Mouse (Mus musculus) forebrain, embryonic 13.5 days (tissue): ENCODE results near the gene Capn15. TPM values are rescaled to one million over a fixed set of nuclear protein-coding genes. Genes with fewer than 3 reads are reported as not detected.

Experiments
- ATAC-seq: fragments of 200-750 bp; cut with Nextera tagmentation; 2 replicates; pipeline ENCODE4 v1.8.0; 2017
- H3K27ac ChIP-seq: fragments of 300-500 bp; sonication (generic); 2 replicates; pipeline ENCODE4 v1.5.1; 2015; ENCODE audit warnings: inconsistent platforms, mild to moderate bottlenecking, moderate library complexity
- H3K27me3 ChIP-seq: fragments of 300-500 bp; sonication (generic); 2 replicates; pipeline ENCODE4 v1.6.1; 2015; ENCODE audit warnings: mild to moderate bottlenecking, inconsistent platforms
- H3K36me3 ChIP-seq: fragments of 300-500 bp; sonication (generic); 2 replicates; pipeline ENCODE4 v1.6.1; 2015; ENCODE audit warnings: mild to moderate bottlenecking, inconsistent platforms; ENCODE audit not compliant: poor library complexity, severe bottlenecking
- H3K4me1 ChIP-seq: fragments of 300-500 bp; sonication (generic); 2 replicates; pipeline ENCODE4 v1.6.1; 2015; ENCODE audit warnings: inconsistent platforms
- H3K4me2 ChIP-seq: fragments of 300-500 bp; sonication (generic); 2 replicates; pipeline ENCODE4 v1.6.1; 2015; ENCODE audit warnings: inconsistent platforms, mild to moderate bottlenecking, moderate library complexity
- H3K4me3 ChIP-seq: fragments of 300-500 bp; sonication (generic); 2 replicates; pipeline ENCODE4 v1.5.1; 2015; ENCODE audit warnings: mild to moderate bottlenecking, inconsistent platforms
- H3K9ac ChIP-seq: fragments of 300-500 bp; sonication (generic); 2 replicates; pipeline ENCODE4 v1.6.1; 2015; ENCODE audit warnings: mild to moderate bottlenecking, inconsistent platforms
- H3K9me3 ChIP-seq: fragments of 300-500 bp; sonication (generic); replicated peaks from 2 replicates; pipeline ENCODE4 v1.6.1; 2016; ENCODE audit warnings: inconsistent platforms
- WGBS: fragments of 180-500 bp; shearing (Covaris S2); methylation state at CpG from one replicate; pipeline ENCODE4 v1.1.7; 2015; 5-methylcytosine and 5-hydroxymethylcytosine counted together
- polyA plus RNA-seq: library from polyadenylated mRNA; unstranded; fragments of >200 nt; fragmentation: Nextera tagmentation; extraction: Ambion mirVana; gene quantifications from 2 replicates; pipeline ENCODE4 v1.2.1, GENCODE M21; 2015

Gene Capn15
- polyA plus RNA-seq, 1 experiment from 2014 or later = 17.1 TPM

DNA sequence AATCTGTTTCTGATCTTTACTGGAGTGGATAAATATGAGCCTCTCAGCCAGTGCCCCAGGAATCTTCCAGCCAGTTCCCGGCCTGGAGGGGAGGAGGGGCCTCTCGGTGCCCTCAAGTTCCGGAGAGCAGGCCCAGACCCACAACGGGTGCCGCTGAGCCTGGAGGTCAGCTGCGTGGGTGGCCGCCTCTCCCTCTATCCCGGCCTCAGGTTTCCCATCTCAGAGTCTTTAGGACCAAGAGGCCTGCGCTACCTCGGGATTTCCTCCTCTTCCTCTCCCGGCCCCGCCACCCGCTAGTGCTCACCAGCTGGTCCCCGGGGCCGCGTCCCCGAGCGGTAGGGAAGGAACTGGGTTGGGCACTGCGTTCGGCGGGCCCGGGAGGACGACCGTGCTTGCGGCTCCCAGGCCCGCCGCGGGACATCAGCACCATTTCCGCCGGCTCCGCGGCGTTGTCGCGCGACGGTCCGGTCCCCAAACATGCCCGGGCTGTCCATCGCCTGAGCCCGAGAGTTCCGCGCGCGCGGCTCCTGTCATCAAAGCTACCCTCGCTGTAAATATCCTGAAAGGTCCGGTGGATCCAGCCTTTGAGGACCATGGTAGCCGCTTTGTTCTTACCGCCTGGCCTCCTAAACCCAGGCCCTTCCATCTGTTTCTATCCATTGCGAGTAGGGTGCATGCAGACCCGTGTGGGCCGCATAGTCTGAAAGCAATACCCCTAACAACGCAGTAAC is 43.9 kb downstream of the Capn15 start:
- peak overlapping the region; percentile 80 for H3K4me3 ChIP-seq
- peak overlapping the region; percentile 82 for H3K27ac ChIP-seq
- H3K4me1 ChIP-seq = peaks cover 15% of the 10 kb centered on the region
- H3K4me2 ChIP-seq = peak overlapping the region; percentile 74
- WGBS = 3% methylated on average over 53 of the region's 54 CpGs
- H3K36me3 ChIP-seq = peaks cover 10% of the 10 kb centered on the region
- peak overlapping the region; percentile 95 for H3K9ac ChIP-seq
- no peaks in the 10 kb centered on the region for H3K27me3 ChIP-seq
- peak; percentile 74 for ATAC-seq
- no peaks in the 10 kb centered on the region for H3K9me3 ChIP-seq

DNA sequence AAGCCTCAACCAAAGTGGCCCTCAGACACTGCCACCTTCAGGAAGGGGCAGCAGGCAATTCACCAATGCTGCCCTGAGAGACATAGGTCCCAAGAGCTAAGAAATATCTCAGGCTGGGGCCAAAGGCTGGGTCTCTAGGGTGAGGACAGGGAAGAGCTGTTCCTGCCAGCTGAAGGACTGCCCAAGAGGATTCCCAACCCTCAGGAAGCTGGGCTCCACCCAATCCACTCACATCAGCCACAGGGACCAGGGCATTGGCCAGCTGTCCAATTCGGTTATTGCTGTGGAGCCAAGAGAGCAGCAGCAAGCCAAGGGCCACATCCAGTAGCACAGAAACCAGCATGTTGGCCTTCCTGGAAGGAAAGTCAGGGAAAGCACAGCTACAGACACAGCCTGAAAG is 51.1 kb downstream of the Capn15 start:
- peaks cover 78% of the 10 kb centered on the region for H3K36me3 ChIP-seq
- no peak for ATAC-seq
- WGBS = 100% methylated on average over 1 of the region's 1 CpGs
- no peak overlapping the region for H3K9ac ChIP-seq
- no peak overlapping the region for H3K4me2 ChIP-seq
- H3K4me1 ChIP-seq = no peaks in the 10 kb centered on the region
- H3K27ac ChIP-seq = no peak overlapping the region
- no peaks in the 10 kb centered on the region for H3K9me3 ChIP-seq
- H3K27me3 ChIP-seq = no peaks in the 10 kb centered on the region
- no peak overlapping the region for H3K4me3 ChIP-seq

DNA sequence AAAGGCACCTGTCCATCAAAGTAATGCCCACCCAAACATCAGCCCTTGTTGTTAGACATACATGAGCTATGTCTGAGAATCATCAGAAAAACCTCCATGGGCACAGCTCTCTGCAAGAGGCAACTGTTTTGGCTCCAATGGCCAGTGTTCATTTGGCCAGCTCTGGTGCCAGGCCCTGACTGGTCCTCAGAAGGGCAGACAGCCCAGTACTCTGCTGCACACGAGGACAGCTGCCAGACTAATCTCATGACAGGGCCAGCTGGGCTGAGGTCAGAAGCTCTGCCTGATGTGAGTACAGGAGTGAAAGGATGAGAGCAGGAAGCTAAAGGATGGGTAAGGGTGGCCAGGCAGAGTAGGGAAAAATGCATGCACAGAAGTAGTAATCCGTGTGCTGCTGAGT is 60.2 kb downstream of the Capn15 start:
- H3K4me2 ChIP-seq = no peak overlapping the region
- WGBS = 72% methylated on average over 2 of the region's 2 CpGs
- H3K27ac ChIP-seq = no peak overlapping the region

DNA sequence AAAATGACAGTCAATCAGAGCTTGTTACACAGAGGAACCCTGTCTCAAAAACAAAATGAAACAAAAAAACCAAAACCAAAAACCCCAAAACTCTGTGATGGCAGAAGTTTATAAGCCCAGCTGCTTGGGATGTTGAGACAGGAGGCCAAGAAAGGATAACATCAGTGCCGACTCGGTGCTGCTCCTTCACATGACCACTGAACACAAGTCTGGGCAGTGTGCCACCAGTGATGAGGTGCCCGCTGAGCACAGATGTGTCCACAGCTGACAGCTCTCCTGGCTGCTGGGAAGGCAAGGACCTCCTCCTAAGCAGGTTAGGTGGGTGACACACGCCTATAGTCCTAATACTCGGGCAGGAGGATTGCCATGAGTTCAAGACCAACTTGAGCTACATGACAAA is 63.5 kb downstream of the Capn15 start:
- Histone ChIP-seq H3K4me1 (peaks cover 24% of the 10 kb centered on the region), H3K36me3 (peaks cover 26% of the 10 kb centered on the region), H3K27me3 (no peaks in the 10 kb centered on the region), H3K9me3 (no peaks in the 10 kb centered on the region), H3K9ac (no peak overlapping the region), H3K4me3 (no peak overlapping the region), H3K4me2 (no peak overlapping the region), H3K27ac (no peak overlapping the region)
- WGBS = 81% methylated on average over 5 of the region's 5 CpGs
- ATAC-seq = no peak

More for the DNA sequence above, 60.2 kb downstream of the Capn15 start:
- no peak for ATAC-seq
- Histone ChIP-seq H3K27me3 (no peaks in the 10 kb centered on the region), H3K9ac (no peak overlapping the region), H3K36me3 (peaks cover 44% of the 10 kb centered on the region), H3K9me3 (no peaks in the 10 kb centered on the region), H3K4me3 (no peak overlapping the region), H3K4me1 (peaks cover 5% of the 10 kb centered on the region; the same call in 1 of the 2 replicates)

DNA sequence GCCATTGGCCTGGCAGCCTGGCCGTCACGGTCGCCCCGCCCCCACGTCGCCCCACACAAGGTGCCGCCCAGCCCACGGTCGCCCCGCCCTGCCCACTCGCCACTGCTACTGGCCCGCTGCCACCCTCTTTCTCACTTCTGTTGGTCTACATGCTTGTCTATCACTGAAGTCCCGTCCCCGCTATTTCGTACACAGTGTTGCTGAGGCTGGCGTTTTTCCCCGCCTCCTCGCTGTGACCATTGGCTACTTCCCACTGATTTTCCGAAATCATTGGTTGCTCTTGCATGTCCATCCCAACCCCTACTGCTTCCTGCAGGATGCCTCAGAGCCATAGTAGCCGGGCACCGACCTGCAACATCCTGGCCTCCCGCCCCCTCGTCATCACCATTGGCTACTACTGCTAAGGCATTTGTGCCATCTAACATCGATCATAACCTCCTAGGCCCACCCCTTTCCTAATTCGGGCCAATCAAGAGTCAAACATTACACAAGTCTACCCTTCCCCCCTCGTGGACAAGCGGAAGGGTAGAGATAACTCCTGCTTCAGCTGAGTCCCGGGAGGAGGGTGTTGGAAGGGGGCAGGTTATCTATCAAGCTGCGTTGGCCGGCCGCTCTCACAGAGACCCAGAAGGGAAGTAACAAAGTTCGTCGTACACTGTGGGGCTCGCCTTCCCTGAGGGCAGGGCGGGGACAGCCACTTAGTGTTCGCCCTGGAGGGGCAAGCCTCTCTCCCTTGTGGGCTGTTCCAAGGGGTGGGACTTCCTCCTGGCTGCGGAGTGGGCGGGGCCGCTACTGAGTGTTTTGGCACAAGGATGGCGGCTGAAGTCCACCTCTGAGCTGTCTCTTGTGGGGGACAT is 65.6 kb downstream of the Capn15 start:
- under 1% methylated on average over 40 of the region's 40 CpGs for WGBS
- Histone ChIP-seq H3K27ac (peak overlapping the region; percentile 92), H3K9me3 (no peaks in the 10 kb centered on the region)

DNA sequence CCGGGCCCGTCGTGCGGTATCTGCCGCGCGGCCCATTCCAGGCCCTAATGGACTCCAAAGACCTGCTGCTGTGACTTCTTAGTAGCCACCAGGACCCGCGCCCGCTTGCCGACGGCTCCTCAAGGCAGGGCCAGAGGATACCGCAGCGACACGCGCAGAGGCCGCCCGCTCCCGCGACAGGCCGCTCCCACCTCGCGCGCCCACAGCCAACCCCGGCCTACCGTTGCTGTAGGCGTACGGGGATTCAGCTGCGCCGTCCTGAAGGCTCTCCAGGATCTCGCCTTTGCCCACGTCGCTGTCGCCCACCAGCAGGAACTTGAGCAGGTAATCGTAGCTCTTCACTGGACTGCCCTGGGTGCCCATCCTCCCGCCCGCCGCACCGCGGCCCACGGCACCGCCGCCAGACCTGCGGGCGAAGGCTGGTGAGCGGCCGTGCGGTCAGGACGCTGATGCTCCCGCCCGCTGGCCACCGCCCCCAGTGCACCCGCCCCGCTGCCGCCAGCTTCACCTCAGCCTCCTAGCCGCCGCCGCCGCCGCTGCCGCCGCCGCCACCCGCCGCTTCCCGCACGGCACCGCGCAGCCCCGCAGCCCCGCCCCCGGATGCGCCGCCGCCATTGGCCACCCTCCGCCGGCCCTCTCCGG is 66.3 kb downstream of the Capn15 start, which contains the start of gene Rab40c:
Gene Rab40c (minus strand): TSS at position 584 of the 642 bp plus-strand sequence.
- peaks cover 16% of the 10 kb centered on the region for H3K36me3 ChIP-seq
- peak within 1 kb of the TSS; percentile 92 for H3K27ac ChIP-seq
- peak within 1 kb of the TSS; percentile 97 for H3K4me3 ChIP-seq
- peak within 1 kb of the TSS; percentile 95 for H3K9ac ChIP-seq
- H3K27me3 ChIP-seq = no peaks in the 10 kb centered on the region
- H3K4me2 ChIP-seq = peak within 1 kb of the TSS; percentile 92
- under 1% methylated on average over 61 of the region's 78 CpGs for WGBS
- H3K9me3 ChIP-seq = no peaks in the 10 kb centered on the region
- H3K4me1 ChIP-seq = peaks cover 31% of the 10 kb centered on the region
- ATAC-seq = peak; percentile 92

More for the DNA sequence above, 65.6 kb downstream of the Capn15 start:
- Histone ChIP-seq H3K4me1 (peaks cover 28% of the 10 kb centered on the region), H3K27me3 (no peaks in the 10 kb centered on the region), H3K4me3 (peak overlapping the region; percentile 97), H3K4me2 (peak overlapping the region; percentile 92), H3K9ac (peak overlapping the region; percentile 79), H3K36me3 (peaks cover 16% of the 10 kb centered on the region)
- ATAC-seq = peak; percentile 98

DNA sequence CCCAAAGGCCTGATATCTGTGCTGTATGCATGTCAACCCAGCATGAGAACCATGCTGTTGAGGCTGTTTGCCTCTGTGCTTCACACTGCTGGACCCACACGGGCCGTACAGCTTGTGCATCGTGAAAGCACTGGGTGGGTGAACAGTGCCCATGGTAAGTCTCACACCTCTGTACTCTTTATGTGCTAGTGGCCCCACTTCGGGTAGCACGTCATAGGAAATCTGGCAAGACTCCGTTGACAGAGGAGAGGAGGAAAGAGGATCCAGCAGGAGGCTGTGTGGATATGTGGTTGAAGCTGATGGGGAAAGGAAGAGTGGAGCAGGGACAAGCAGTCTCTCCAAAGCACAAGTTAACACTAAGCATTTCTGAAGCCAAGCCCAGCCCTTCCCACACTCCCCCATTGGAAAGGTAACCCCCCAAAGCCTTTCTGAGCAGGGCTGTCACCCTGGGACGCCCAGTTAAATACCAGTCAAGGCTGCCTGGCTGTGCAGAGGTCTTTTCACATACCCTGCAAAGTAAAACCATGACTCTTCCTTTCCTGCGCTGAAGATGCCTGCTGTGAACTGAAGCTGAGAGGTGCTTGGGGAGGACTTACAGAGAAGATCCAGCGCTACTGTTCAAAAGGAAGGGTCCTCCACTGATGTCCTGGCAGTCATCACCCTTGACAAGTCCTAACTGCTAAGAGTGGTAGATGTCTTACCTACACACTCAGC is 67.4 kb downstream of the Capn15 start:
- whole genome bisulfite sequencing = 87% methylated on average over 9 of the region's 9 CpGs
- Histone ChIP-seq H3K27ac (no peak overlapping the region), H3K27me3 (no peaks in the 10 kb centered on the region), H3K4me1 (peaks cover 37% of the 10 kb centered on the region), H3K4me3 (peak overlapping the region; percentile 97), H3K36me3 (peaks cover 16% of the 10 kb centered on the region), H3K9me3 (no peaks in the 10 kb centered on the region), H3K4me2 (peak overlapping the region; percentile 92), H3K9ac (peak overlapping the region; percentile 95)
- ATAC-seq = no peak

DNA sequence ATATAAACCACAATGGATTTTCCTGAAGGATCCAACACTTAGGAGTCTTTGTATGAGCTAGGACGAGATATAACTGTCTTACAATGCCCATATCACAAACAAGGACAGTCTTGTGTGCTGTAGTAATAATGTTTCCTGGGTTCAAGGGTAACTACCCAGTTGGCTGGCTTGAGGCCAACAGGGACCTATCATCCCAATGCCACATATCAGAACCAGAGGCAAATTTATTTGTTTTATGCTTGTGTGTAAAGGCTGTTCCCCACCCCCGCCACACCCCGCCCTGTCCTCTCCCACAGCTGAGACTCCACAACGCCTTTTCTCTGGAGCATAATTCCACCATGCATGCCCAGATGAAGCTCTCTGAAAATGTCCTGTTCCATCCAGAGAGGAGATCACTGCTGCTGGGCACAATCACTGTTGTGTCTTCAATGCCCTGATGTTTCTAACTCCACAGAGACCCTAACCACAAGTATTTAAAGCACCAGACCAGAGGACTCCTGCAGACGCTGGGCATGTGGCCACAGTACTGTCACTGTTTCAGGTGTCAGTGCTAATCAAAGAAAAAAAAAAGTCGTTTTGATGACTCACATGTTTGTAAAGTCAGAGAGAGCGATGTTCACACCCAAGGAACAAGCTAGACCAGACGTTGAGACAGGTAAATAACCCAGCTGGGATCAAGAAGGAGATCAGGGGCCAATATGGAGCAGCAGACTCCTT is 68.5 kb downstream of the Capn15 start:
- Histone ChIP-seq H3K9ac (0 out of 2 replicates have a peak overlapping the region, but pooled peaks have one; percentile 95), H3K36me3 (peaks cover 16% of the 10 kb centered on the region), H3K4me2 (peak overlapping the region; percentile 92; the same call in 1 of the 2 replicates), H3K27ac (no peak overlapping the region), H3K27me3 (no peaks in the 10 kb centered on the region), H3K4me1 (peaks cover 37% of the 10 kb centered on the region), H3K4me3 (no peak overlapping the region), H3K9me3 (no peaks in the 10 kb centered on the region)
- 88% methylated on average over 8 of the region's 8 CpGs for WGBS
- no peak for ATAC-seq

DNA sequence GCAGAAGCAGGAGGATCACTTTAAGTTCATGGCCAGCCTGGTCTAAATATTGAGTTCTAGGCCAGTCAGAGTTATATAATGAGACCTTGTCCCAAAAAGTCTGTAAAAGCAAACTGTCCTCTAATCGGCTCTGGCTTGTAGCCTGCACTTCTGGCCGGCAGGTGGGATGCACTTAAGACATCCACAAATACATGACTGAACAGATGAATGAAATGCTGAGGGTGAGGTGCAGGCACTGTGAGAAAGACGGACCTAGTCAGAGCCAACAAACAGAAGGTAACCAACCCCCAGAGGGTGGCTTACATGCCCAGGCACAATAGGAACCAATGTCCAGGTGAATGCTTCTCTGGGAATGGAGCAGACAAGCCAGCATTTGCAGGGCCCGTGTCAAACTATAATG is 71.3 kb downstream of the Capn15 start:
- Histone ChIP-seq H3K36me3 (peaks cover 16% of the 10 kb centered on the region), H3K4me1 (peaks cover 32% of the 10 kb centered on the region), H3K4me3 (no peak overlapping the region), H3K4me2 (no peak overlapping the region), H3K27ac (no peak overlapping the region), H3K9me3 (no peaks in the 10 kb centered on the region), H3K9ac (no peak overlapping the region), H3K27me3 (no peaks in the 10 kb centered on the region)
- ATAC-seq = no peak
- WGBS = 86% methylated on average over 4 of the region's 4 CpGs

DNA sequence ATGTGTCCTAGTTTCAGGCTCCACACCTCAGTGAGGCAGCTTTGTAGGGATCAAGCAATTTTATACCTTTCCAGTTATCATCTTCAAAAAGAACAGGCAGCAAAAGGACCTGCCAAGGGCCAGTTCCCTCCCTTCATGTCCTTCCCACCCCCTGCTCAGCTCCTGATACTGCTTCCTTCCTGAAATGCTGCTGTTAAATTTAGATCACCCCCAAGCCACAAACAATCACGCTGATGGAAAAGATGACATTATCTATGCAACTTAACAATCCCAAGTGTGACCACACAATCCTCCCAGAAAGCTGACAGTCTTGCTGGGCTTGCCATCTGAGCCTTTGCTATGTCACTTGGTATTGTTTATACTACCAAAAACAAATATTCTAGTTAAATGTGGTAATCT is 71.7 kb downstream of the Capn15 start:
- ATAC-seq = no peak
- no peak overlapping the region for H3K4me2 ChIP-seq
- 97% methylated on average over 1 of the region's 1 CpGs for WGBS
- no peak overlapping the region for H3K9ac ChIP-seq
- peaks cover 30% of the 10 kb centered on the region for H3K4me1 ChIP-seq
- no peaks in the 10 kb centered on the region for H3K27me3 ChIP-seq
- H3K36me3 ChIP-seq = peaks cover 16% of the 10 kb centered on the region
- no peak overlapping the region for H3K27ac ChIP-seq
- H3K4me3 ChIP-seq = no peak overlapping the region
- no peaks in the 10 kb centered on the region for H3K9me3 ChIP-seq
